Mouse (Mus musculus) liver, adult 2 months (tissue): ENCODE measurements at regions not wholly inside any gene's neighbourhood (a gene's known extent, or its start where the extent isn't known, plus 50 kb on each side); places are given as distances from the start of the nearest gene placed in this dataset.

ENCODE experiments used
- DNase-seq: peaks from one replicate; pipeline ENCODE4 v3.0.0-alpha.2; 2011; ENCODE audit warnings: low read depth, low spot score; ENCODE audit errors: extremely low read depth
- H3K27ac ChIP-seq: fragments of 200-500 bp; replicated peaks from 2 replicates; pipeline ENCODE4 v1.5.1; 2012; ENCODE audit warnings: low read depth, mild to moderate bottlenecking, control low read depth, inconsistent platforms, low read length; ENCODE audit not compliant: insufficient read depth
- H3K27me3 ChIP-seq: fragments of 200-500 bp; 2 replicates; pipeline ENCODE4 v1.6.1; 2012; ENCODE audit warnings: mild to moderate bottlenecking, moderate library complexity, low read length, inconsistent platforms; ENCODE audit not compliant: control insufficient read depth, insufficient read depth
- H3K36me3 ChIP-seq: fragments of 200-500 bp; 2 replicates; pipeline ENCODE4 v1.6.1; 2012; ENCODE audit warnings: low read length, inconsistent platforms; ENCODE audit not compliant: control insufficient read depth, insufficient read depth
- H3K4me1 ChIP-seq: fragments of 200-500 bp; 2 replicates; pipeline ENCODE4 v1.6.1; 2011; ENCODE audit warnings: low read length; ENCODE audit not compliant: control insufficient read depth, insufficient read depth
- H3K4me3 ChIP-seq: fragments of 200-500 bp; 2 replicates; pipeline ENCODE4 v1.5.1; 2011; ENCODE audit warnings: low read depth, mild to moderate bottlenecking, control low read depth, low read length, moderate library complexity; ENCODE audit not compliant: insufficient read depth
- H3K79me2 ChIP-seq: fragments of 200-500 bp; 2 replicates; pipeline ENCODE4 v1.6.1; 2012; ENCODE audit warnings: inconsistent platforms, mild to moderate bottlenecking, low read length, moderate library complexity; ENCODE audit not compliant: control insufficient read depth, insufficient read depth
- H3K9ac ChIP-seq: fragments of 200-500 bp; 2 replicates; pipeline ENCODE4 v1.6.1; 2012; ENCODE audit warnings: low read depth, mild to moderate bottlenecking, control low read depth, inconsistent platforms, low read length
- CTCF ChIP-seq: fragments of 200-500 bp; IDR thresholded peaks from 2 replicates; pipeline ENCODE4 v1.5.1; 2011; ENCODE audit warnings: low read depth, low read length, control low read depth
- POLR2A ChIP-seq: fragments of 200-500 bp; IDR thresholded peaks from 2 replicates; pipeline ENCODE4 v1.6.1; 2011; ENCODE audit warnings: low read length, control low read depth; ENCODE audit not compliant: insufficient read depth; ENCODE audit errors: extremely low read depth
- WGBS: fragments of 180-500 bp; shearing (Covaris S2); methylation state at CpG from one replicate; pipeline ENCODE4 v1.1.7; 2018; 5-methylcytosine and 5-hydroxymethylcytosine counted together

DNA sequence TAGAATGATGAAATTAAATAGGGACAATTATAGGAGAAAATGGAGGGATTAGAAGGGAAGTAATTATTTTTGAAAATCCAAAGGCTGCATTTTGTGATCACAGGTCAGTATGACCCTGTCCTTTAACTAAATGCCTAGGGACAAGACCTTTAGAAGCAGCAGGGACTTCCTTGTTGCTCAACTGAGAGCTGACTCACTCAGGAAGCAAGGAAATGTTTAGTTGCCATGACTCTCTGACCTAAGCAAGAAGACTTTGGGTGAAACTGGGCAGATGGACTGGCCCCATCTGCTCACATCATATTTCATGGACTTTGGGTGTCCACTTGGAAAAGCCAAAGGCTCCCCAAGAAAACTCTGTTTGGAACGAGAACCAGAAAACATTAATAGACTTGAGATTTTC is 76.9 kb upstream of the Prl start:
- no peaks in the 10 kb centered on the region for H3K4me1 ChIP-seq
- no peak for DNase-seq
- no peak overlapping the region for H3K4me3 ChIP-seq
- H3K27me3 ChIP-seq, result no peaks in the 10 kb centered on the region
- H3K79me2 ChIP-seq, result no peaks in the 10 kb centered on the region
- TF ChIP-seq CTCF (no peak), POLR2A (no peak)
- no peaks in the 10 kb centered on the region for H3K36me3 ChIP-seq
- no peak overlapping the region for H3K9ac ChIP-seq
- WGBS, result 69% methylated on average over 1 of the region's 1 CpGs
- H3K27ac ChIP-seq, result no peak overlapping the region
